Mouse (Mus musculus): Measurements from ENCODE around the gene Akap5. TPM values are rescaled to one million over a fixed set of nuclear protein-coding genes. Genes with fewer than 3 reads are reported as not detected.

The Akap5 gene
- total RNA-seq, 2 experiments from 2014 or later: 58.6 to 66.5 TPM

DNA sequence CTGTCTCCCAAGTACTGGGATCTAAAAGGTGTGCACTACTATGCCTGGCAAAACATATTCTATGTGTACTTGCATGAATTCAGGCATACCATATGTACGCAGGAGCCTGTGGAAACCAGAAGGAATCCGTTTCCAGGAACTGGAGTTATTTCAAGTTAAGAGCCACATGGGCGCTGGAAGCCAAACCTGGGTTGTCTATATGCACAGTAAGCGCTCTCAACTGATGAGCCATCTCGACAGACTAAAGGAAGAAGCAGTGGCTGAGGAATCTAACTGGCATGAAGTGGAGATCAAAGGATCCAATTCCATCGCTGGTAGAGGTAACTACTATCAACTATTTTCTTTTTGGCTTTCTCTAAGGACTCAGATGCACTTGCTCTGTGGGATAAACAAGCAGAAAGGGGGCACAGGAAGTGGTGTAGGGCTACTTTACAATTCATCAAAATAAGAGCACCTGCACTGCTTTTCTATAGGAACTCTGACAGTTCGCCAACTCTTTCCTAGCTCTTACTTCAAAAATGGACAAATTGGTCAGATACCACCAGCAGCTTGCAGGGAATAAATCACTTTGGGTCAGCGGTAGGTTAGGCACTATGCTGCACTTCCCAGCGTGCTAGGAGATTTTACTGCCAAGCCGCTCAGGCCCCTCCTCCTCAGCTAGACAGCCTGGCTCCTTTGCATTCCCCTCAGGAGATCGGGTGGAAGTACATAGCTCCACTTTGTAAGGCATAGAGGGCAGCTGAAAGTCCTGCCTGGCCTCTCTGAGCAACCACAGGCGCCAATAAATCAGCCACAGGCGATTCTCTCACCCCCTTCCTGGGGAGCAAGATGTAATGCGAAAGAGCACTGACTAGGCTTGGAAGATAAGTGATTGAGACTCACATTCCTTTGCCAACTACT, 42.7 kb downstream of the Akap5 start:
- no peak for DNase-seq (ENCODE audit: extremely low spot score in 1 of 2, low spot score in 1 of 2)

DNA sequence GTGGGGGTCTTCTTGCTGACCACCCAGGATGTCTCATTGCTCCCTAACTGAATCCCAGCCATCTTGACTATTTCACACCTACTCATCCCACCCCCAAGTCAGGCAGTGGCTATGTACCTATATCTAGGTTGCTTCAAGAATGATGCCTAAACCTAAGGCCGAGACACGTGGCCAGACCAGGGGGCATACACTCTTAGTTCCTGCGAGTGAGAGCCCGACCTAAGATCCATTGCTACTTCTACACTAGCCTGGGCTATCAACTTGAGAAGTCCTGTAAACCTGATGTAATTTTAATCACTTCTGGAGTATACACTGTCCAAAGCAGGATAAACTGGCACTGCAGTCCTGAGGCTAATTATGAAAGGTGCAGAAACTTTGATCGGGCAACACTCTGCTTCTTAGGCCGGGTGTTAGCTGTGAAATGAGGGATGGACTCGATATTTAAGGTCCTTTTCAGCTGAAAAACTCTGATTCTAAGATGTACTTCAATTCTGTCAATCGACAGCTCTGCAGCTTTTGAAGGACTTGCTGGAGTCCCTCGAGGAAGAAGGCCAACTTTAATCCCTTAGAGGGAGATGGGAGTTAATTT, 43.6 kb downstream of the Akap5 start:
- no peak for DNase-seq (ENCODE audit: extremely low spot score in 1 of 2, low spot score in 1 of 2)

DNA sequence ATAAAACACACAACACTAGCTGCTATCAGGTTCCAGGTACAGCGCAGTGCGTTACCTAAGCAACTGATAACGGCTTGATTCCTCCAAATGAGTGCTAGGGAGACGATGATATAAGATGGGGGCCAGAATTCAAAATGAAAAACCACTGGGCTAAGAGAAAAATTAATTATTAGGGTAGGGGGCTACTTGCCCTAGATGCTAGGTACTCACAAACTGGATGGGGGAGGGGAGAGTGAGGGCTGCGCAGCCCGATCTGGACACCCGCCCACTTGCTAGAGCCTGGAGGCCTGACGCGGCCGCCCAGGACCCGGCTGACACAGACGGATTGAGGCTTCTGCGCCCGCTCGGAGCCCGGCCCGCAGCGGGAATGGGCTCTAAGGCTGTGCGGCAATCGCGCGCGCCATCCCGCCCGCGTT, 44.1 kb downstream of the Akap5 start:
- peak in 1 of 2 experiments; percentile 42 for DNase-seq (ENCODE audit: extremely low spot score in 1 of 2, low spot score in 1 of 2)

- DNase-seq (ENCODE audit: extremely low spot score in 1 of 2, low spot score in 1 of 2): peak; percentile 67 to 84
Measured at GRCm38 (mm10) chr12:76369206-76369977, 44.7 kb downstream of the Akap5 start, which contains the start of gene Zbtb25. Gene Zbtb25, minus strand, starts transcription at chr12:76369602.

GRCm38 (mm10) chr12:76369978-76370830, 45.5 kb downstream of the Akap5 start, which contains the start of gene Zbtb1:
Gene Zbtb1, plus strand, starts transcription at chr12:76370266.
- peak; percentile 62 to 79 for DNase-seq (ENCODE audit: extremely low spot score in 1 of 2, low spot score in 1 of 2)

DNA sequence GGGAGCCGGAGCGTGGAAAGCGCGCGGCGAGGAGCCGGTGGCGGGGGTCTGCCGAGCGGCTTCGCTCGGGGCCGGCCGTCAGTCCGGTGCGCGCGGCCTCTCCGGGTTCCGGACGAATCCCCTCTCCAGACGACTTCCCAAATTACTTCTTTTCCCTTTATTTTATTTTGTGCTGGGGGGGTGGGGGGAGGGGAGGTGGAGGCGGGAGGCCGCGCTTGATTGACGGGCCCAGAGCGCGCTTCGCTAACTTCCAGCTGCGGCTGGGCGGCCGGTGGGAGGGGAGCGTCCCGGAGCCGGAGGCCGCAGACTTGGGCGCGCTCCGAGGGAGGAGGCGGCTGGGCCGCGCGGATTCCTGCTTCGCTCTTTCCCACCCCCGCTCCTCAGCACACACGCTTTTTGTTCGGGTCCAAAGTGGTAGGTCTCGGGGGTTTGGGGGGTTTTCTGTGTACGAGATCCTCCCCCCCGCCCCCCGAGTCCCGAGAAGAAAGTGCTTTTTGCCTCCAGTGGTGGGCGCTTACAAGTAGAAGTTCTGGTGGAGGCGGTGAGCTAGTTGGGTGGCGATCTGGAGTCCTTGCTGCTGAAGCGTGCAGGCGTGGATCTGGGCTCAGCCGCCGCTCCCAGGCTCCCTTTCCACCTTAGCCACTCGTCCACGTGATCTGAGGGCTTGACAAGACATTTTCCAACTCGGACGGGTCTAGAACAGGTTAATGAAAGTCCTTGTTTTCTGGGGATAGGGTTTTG, 46.3 kb downstream of the Akap5 start:
- peak; percentile 44 for DNase-seq (ENCODE audit: extremely low spot score in 1 of 2, low spot score in 1 of 2)

GRCm38 (mm10) chr12:76372046-76372445, 47.4 kb downstream of the Akap5 start:
- DNase-seq (ENCODE audit: extremely low spot score in 1 of 2, low spot score in 1 of 2): no peak

DNA sequence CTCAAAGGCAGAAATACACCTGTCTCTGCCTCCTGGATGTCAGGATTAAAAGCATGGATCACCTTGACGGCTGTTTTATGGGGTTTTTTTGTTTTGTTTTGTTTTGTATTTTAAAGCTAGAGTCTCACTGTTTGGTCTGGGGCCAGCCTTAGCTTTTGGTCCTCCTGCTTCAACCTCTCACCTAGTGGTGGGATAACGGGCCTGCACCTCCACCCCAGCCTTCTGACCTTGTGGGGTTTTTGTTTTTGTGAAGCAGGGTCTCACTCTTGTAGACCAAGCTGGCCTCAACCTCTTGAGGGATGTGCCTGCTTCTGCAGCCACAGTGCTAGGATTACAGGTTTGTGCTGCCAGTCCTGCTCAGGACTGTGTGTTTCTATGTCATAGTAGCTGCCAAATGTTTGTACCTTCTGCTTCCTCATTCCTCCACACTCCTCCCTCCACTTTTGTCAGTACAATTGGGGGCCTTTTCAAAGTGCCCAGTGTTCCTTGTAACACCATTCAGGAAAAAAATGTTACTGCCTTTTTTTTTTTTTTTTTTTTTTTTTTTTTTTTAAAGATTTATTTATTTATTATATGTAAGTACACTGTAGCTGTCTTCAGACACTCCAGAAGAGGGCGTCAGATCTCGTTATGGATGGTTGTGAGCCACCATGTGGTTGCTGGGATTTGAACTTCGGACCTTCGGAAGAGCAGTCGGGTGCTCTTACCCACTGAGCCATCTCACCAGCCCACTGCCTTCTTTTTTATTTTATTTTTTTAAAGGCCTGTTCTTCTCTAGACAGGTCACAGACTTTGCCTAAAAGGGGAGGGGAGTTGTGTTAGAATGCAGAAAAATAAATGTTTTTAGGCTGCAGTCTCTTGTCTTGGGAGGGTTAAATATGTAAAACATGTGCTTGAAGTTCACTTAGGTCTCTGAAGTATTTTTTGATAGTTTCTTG, 48.5 kb downstream of the Akap5 start:
- no peak for DNase-seq (ENCODE audit: extremely low spot score in 1 of 2, low spot score in 1 of 2)

- no peak for DNase-seq (ENCODE audit: extremely low spot score in 1 of 2, low spot score in 1 of 2)
Measured at GRCm38 (mm10) chr12:76373991-76374390, 49.3 kb downstream of the Akap5 start.

GRCm38 (mm10) chr12:76374911-76375310, 50.2 kb downstream of the Akap5 start:
- DNase-seq (ENCODE audit: extremely low spot score in 1 of 2, low spot score in 1 of 2): no peak

DNA sequence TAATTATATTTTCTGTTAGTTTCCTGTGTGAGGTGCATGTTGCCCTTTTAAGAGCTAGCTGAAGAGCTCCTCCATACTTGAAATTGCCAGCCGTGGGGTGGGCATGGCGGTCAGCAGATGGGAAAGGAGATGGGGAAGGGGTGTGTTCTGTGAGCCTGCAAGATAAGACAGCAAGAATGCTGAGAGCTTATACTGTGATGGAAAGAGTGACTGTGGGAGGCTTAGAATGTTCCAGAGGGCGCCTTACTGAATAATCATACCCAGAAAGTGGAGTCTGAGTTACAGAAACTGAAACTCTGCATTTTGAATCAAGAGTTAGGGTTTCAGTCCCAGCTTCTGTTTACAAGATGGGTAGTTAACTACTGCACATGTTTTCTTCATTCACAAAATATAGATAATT, 50.8 kb downstream of the Akap5 start:
- no peak for DNase-seq (ENCODE audit: extremely low spot score in 1 of 2, low spot score in 1 of 2)

- no peak for DNase-seq (ENCODE audit: extremely low spot score in 1 of 2, low spot score in 1 of 2)
Measured at GRCm38 (mm10) chr12:76376649-76377048, 52.0 kb downstream of the Akap5 start.

GRCm38 (mm10) chr12:76377059-76377458, 52.4 kb downstream of the Akap5 start:
- DNase-seq (ENCODE audit: extremely low spot score in 1 of 2, low spot score in 1 of 2): no peak

DNA sequence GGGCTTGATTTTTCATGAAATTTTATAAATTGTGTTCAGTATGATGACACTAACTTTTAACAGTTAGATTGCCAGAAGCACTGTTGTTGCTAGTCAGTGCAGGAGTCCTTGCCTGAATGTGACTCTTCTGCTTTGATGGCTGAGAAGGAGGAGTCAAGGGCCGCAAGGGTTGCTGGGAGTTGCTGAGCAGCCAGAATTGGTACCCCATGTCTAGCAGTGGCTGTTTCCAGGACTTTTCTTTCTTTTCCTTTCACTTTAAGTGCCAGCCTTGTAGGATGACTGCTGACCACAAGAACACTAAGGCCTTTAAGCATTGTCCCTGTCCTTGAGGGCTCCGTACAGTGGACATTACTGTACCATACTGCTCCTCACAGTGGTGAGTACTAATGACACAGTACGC, 53.0 kb downstream of the Akap5 start:
- DNase-seq (ENCODE audit: extremely low spot score in 1 of 2, low spot score in 1 of 2): no peak

DNA sequence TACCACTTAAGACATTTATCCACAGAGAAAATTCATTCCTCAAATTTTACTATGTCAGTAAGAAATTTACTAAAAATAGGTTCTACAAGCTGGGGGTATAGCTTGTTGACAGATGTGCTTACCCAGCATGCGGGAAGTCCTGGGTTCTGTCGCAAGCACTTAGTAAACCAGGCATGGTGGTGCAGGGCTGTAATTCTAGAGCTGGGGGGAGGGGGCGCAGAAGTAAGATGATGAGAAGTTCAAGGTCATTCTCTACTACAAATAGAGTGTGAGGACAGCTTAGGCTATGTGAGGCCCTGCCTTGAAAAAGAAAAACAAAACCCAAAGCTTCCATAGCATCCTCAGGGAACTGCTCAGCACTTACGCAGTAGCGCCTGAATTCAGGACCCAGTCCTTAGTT, 53.9 kb downstream of the Akap5 start:
- DNase-seq (ENCODE audit: extremely low spot score in 1 of 2, low spot score in 1 of 2): no peak

DNA sequence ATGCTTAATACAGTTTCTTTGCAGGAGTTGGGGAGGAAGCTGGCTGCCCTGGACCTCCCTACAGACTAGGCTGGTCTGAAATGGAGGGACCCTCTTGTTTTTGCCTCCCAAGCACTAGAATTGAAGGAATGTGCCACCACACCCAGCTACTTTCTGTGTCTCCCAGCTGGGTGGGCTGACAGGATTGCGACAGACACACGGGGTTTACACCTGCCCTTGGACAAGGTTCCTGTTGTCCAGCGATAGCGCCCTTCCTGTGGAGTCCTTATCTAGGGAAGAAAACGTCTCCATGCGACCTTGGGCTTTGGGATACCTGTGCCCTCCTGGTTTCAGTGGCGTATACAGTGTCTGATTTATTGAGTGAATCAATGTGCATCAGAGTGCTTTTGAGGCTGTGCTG, 55.5 kb downstream of the Akap5 start:
- DNase-seq (ENCODE audit: extremely low spot score in 1 of 2, low spot score in 1 of 2): no peak

All from layer of hippocampus, postnatal 25 days (tissue).